Mouse (Mus musculus) NIH3T3 (cell line): ENCODE measurements at regions not wholly inside any gene's neighbourhood (a gene's known extent, or its start where the extent isn't known, plus 50 kb on each side); places are given as distances from the start of the nearest gene placed in this dataset.
"Not testable (repeated sequence)": the region's sequence is repeated elsewhere in the genome, so short reads cannot be mapped to it uniquely, and the experiment has no call there.

Experiments used
- DNase-seq: peaks from one replicate; pipeline ENCODE4 v3.0.0-alpha.2; 2012; ENCODE audit warnings: low read depth

GRCm38 (mm10) chr11:29628476-29628875 lies 64.3 kb upstream of the Rtn4 start:
- DNase-seq = no peak

- DNase-seq = peak; percentile 37
Measured at GRCm38 (mm10) chr11:29632486-29632885, 60.3 kb upstream of the Rtn4 start.

GRCm38 (mm10) chr11:29633288-29633687 lies 59.5 kb upstream of the Rtn4 start:
- DNase-seq = not testable (repeated sequence)

GRCm38 (mm10) chr11:29636759-29637200 lies 56.0 kb upstream of the Rtn4 start:
- DNase-seq = peak; percentile 39

GRCm38 (mm10) chr11:29638093-29638669 lies 54.6 kb upstream of the Rtn4 start:
- DNase-seq = no peak

- DNase-seq = peak; percentile 74
Measured at GRCm38 (mm10) chr11:29638861-29639260, 53.9 kb upstream of the Rtn4 start.
